Mouse (Mus musculus): ENCODE results near the gene Ecd.

GRCm38 (mm10) chr14:20389446-20390079, 41.6 kb upstream of the Ecd start:
- no peak for TF ChIP-seq POLR2A (IDR thresholded peaks at IDR 0.05; ENCODE audit: extremely low read depth, insufficient read depth, low read length)
- no peak for TF ChIP-seq CTCF (IDR thresholded peaks at IDR 0.05; ENCODE audit: extremely low read depth, insufficient read depth, low read length)
